Mouse (Mus musculus) thymus, adult 2 months (tissue): ENCODE data around the gene Mas1.

ENCODE experiments used
- CTCF ChIP-seq: fragments of 200-500 bp; IDR thresholded peaks from 2 replicates; pipeline ENCODE4 v1.5.1; 2012; ENCODE audit warnings: mild to moderate bottlenecking, control low read depth, low read length, moderate library complexity, borderline replicate concordance; ENCODE audit not compliant: control insufficient read depth, poor library complexity, insufficient read depth; ENCODE audit errors: extremely low read depth
- POLR2A ChIP-seq: fragments of 200-500 bp; IDR thresholded peaks from 2 replicates; pipeline ENCODE4 v1.6.1; 2012; ENCODE audit warnings: mild to moderate bottlenecking, low read length, control low read depth, moderate library complexity; ENCODE audit not compliant: control insufficient read depth, poor library complexity, insufficient read depth; ENCODE audit errors: extremely low read depth

DNA sequence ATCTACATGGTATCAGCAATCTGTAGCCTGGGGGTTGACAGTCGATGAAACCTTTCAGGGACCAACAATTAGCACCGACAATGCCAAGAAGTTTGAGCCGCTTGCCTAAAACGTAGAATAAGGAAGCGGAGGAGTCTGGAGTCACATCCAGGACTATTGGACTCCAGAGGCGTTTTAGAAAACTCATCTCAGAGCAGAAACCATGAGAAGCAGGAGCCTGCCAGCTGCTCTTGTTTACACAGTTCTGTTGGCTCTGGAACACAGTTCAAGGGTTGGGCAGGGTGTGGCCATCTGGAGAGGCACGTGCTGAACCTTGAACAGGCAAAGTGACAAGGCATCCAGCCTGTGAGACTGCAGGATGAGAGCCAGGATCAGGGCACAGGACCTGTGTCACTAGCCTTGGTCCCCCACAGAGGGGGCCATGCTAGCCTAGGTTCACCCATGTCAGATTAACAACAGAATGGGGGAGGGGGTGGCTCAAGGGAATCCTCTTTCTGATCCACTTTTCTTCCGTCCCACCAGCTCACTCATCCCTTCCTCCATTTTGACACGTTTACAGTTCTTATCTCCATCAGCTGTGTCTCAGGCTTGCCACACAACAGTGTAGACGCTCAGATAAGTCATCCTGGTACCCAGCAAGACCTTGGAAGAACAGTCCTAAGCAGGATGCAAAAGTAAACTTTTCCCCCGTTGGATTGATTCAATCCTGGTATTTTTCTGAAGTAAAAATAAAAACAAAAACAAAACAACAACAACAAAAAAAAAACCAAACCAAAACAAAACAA, 75.3 kb downstream of the Mas1 start:
- TF ChIP-seq CTCF (no peak), POLR2A (no peak)
